Mouse (Mus musculus) myocyte (in vitro differentiated cells): Measurements from ENCODE around the gene Serpinc1.

Experiments
- CEBPB ChIP-seq: IDR thresholded peaks from 2 replicates; pipeline ENCODE4 v1.6.1; 2011; ENCODE audit warnings: mild to moderate bottlenecking, moderate library complexity; ENCODE audit not compliant: poor library complexity, insufficient read depth, severe bottlenecking
- E2F4 ChIP-seq: IDR thresholded peaks from one replicate; pipeline ENCODE4 v1.6.1; 2011; ENCODE audit warnings: mild to moderate bottlenecking, control low read depth, moderate library complexity; ENCODE audit not compliant: insufficient read depth
- MAX ChIP-seq: IDR thresholded peaks from one replicate; pipeline ENCODE4 v1.6.1; 2011; ENCODE audit warnings: low read depth, mild to moderate bottlenecking, control low read depth
- MYOG ChIP-seq, 3 experiments: IDR thresholded peaks; one replicate each; pipeline ENCODE4 v1.6.1; 2011; ENCODE audit warnings: control low read depth in 2 of 3, low read depth in 2 of 3, mild to moderate bottlenecking in 2 of 3; ENCODE audit not compliant: insufficient read length in 2 of 3, control insufficient read depth in 1 of 3, insufficient read depth in 1 of 3
- POLR2A ChIP-seq: IDR thresholded peaks from one replicate; pipeline ENCODE4 v1.6.1; 2011; ENCODE audit warnings: low read depth, mild to moderate bottlenecking, control low read depth, moderate library complexity; ENCODE audit not compliant: insufficient read length
- POLR2AphosphoS2 ChIP-seq: IDR thresholded peaks from one replicate; pipeline ENCODE4 v1.6.1; 2011; ENCODE audit warnings: low read depth, control low read depth; ENCODE audit not compliant: insufficient read length
- USF1 ChIP-seq: IDR thresholded peaks from one replicate; pipeline ENCODE4 v1.6.1; 2011; ENCODE audit warnings: low read depth, mild to moderate bottlenecking, control low read depth, moderate library complexity

- TF ChIP-seq USF1 (no peak), CEBPB (no peak), POLR2A (no peak), MYOG (IDR thresholded peaks at IDR 0.05; ENCODE audit: control insufficient read depth in 1 of 3, insufficient read depth in 1 of 3, insufficient read length in 2 of 3, low read depth in 2 of 3) (no peak), MAX (no peak), POLR2AphosphoS2 (no peak), E2F4 (no peak)
Observed at GRCm38 (mm10) chr1:161025410-161026210, 47.2 kb downstream of the Serpinc1 start.
